Mouse (Mus musculus): ENCODE data around the gene Tle2. TPM values are rescaled to one million over a fixed set of nuclear protein-coding genes. Genes with fewer than 3 reads are reported as not detected.
A peak's percentile ranks its signal among the peaks of the same experiment; 100 is the strongest.

The Tle2 gene
- polyA plus RNA-seq, 2 experiments = 38.1 to 250 TPM

DNA sequence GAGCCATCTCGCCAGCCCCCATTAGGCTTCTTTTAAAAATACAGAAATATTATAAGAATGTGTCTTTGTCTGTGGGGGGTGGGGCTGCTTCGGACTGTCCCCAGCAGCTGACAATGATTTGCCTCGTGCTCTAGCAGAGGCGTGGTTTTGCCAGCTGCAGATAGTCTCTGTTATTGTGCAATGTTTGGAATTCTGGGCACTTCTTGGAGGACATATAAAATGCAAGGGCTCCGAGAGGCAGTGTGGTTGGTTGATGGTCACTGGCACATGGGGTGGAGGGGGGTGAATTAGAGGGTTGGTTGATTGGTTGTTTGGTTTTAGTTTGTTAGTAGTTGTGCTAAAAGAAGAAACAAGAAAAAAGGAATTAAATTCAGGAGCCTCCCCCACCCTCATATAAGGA lies 45.6 kb downstream of the Tle2 start:
- Histone ChIP-seq H3K4me1 (ENCODE audit: control insufficient read depth, insufficient read depth, low read length) (peaks cover 11% of the 10 kb centered on the region), H3K4me3 (replicated peaks; ENCODE audit: low read length) (no peak overlapping the region), H3K27ac (replicated peaks; ENCODE audit: low read depth, low read length) (no peak overlapping the region), H3K4me2 (replicated peaks; ENCODE audit: low read depth, low read length, severe bottlenecking) (no peak overlapping the region), H3K27me3 (ENCODE audit: control insufficient read depth, insufficient read depth, low read length) (no peaks in the 10 kb centered on the region), H3K36me3 (ENCODE audit: control insufficient read depth, insufficient read depth, low read length) (peaks cover 40% of the 10 kb centered on the region), H3K9ac (ENCODE audit: low read depth, low read length, severe bottlenecking) (no peak overlapping the region), H3K9me3 (ENCODE audit: control insufficient read depth, low read length) (no peaks in the 10 kb centered on the region)
- WGBS = 75% methylated on average over 5 of the region's 5 CpGs
- no peak for ATAC-seq (ENCODE audit: low FRiP score, low read depth)
- TF ChIP-seq POLR2A (IDR thresholded peaks at IDR 0.05; ENCODE audit: borderline replicate concordance, extremely low read depth, insufficient read depth, insufficient read length) = no peak
- no peak for DNase-seq (ENCODE audit: low spot score)

DNA sequence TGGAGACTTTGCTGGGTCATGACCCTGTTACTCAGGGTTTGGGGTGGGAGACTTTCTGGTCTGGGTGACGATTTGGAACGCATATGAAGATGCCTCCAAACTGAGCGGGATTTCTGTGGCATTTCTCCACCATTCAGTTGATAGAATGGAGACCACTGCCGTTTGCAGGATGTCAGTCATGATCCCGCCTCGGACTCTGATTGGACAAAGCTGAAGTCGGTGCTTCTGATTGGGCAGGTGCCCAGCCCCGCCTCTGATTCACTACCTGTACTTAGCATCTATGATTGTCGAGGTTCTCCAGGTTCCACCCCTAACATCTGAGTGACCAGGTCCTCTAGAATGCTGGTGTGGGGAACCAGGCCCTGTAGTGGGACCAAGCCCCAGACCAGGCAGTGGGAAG lies 46.4 kb downstream of the Tle2 start:
- no peak overlapping the region for H3K9ac ChIP-seq (ENCODE audit: low read depth, low read length, severe bottlenecking)
- no peak overlapping the region for H3K4me2 ChIP-seq (replicated peaks; ENCODE audit: low read depth, low read length, severe bottlenecking)
- H3K36me3 ChIP-seq (ENCODE audit: control insufficient read depth, insufficient read depth, low read length) = peaks cover 48% of the 10 kb centered on the region
- TF ChIP-seq POLR2A (IDR thresholded peaks at IDR 0.05; ENCODE audit: borderline replicate concordance, extremely low read depth, insufficient read depth, insufficient read length) = no peak
- ATAC-seq (ENCODE audit: low FRiP score, low read depth) (no peak), DNase-seq (ENCODE audit: low spot score) (no peak)
- no peak overlapping the region for H3K27ac ChIP-seq (replicated peaks; ENCODE audit: low read depth, low read length)
- peaks cover 3% of the 10 kb centered on the region; the same call in 1 of the 2 replicates for H3K4me1 ChIP-seq (ENCODE audit: control insufficient read depth, insufficient read depth, low read length)
- no peaks in the 10 kb centered on the region for H3K9me3 ChIP-seq (ENCODE audit: control insufficient read depth, low read length)
- 49% methylated on average over 9 of the region's 9 CpGs for WGBS
- no peaks in the 10 kb centered on the region for H3K27me3 ChIP-seq (ENCODE audit: control insufficient read depth, insufficient read depth, low read length)
- no peak overlapping the region for H3K4me3 ChIP-seq (replicated peaks; ENCODE audit: low read length)

DNA sequence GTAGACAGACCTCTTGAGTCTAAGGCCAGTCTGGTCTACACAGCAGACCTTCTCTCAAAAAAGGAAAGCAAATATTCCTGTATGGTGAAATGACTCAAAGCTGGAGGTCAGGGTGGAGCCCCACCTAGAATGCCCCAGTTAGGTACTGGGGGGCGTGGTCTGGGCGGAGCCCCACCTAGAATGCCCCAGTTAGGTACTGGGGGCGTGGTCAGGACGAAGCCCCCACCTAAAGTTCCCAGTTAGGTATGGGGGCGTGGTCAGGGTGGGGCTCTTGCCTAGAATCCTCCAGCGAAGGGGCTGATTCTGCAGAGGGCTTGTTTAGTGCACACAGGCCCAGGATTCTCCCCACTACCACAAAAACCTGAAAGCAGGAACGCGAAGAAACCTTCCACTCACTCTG lies 49.1 kb downstream of the Tle2 start:
- no peak overlapping the region for H3K4me3 ChIP-seq (replicated peaks; ENCODE audit: low read length)
- no peak overlapping the region for H3K27ac ChIP-seq (replicated peaks; ENCODE audit: low read depth, low read length)
- TF ChIP-seq POLR2A (IDR thresholded peaks at IDR 0.05; ENCODE audit: borderline replicate concordance, extremely low read depth, insufficient read depth, insufficient read length) = no peak
- no peaks in the 10 kb centered on the region for H3K9me3 ChIP-seq (ENCODE audit: control insufficient read depth, low read length)
- WGBS = 60% methylated on average over 8 of the region's 8 CpGs
- DNase-seq (ENCODE audit: low spot score) = no peak
- H3K9ac ChIP-seq (ENCODE audit: low read depth, low read length, severe bottlenecking) = no peak overlapping the region
- peaks cover 52% of the 10 kb centered on the region for H3K36me3 ChIP-seq (ENCODE audit: control insufficient read depth, insufficient read depth, low read length)
- no peak for ATAC-seq (ENCODE audit: low FRiP score, low read depth)
- no peaks in the 10 kb centered on the region for H3K27me3 ChIP-seq (ENCODE audit: control insufficient read depth, insufficient read depth, low read length)
- no peak overlapping the region for H3K4me2 ChIP-seq (replicated peaks; ENCODE audit: low read depth, low read length, severe bottlenecking)
- peaks cover 13% of the 10 kb centered on the region for H3K4me1 ChIP-seq (ENCODE audit: control insufficient read depth, insufficient read depth, low read length)

DNA sequence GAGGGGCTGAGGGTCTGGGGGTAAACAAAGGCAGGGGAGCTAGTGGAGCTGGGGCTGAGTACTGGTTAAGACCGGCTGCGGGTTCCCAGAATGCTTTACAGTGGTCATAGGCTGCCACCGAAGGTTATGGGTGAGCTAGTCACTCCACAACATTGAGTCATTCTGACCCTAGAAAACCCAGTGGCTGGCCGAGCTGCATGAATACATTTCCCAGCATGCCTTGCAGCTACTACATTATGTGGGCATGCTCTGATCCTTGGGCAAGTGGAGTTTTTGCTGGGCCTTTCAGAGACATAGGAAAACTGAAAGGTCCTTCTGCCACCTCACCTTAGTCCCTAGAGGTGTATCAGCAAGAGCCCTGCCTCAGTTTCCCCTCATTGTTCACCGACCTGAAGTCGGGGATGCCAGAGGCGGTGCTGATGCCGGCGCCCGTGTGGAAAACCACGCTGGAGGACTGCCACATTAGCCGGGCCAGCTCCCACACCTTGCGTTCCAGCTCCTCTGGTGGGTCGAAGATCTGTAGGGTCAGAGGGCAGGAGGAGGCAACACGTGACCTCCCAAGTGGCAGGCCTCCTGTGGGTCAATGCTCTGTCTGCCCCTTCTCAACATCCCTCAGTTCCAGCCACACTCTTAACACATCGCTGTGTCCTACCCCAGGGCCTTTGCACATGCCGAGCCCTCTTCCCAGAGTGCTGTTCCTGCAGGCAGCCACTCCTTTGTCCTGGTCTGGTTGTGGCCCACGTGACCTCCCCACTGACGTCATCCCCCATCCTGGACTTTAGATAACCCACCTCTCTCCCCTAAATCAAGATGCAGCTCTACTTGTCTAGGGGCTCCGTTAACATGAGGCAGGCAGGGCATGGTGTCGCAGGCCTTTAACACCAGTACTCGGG lies 52.0 kb downstream of the Tle2 start:
- H3K27ac ChIP-seq (replicated peaks; ENCODE audit: low read depth, low read length) = peak overlapping the region; percentile 67; the same call in 1 of the 2 replicates
- DNase-seq (ENCODE audit: low spot score) (no peak), ATAC-seq (ENCODE audit: low FRiP score, low read depth) (no peak)
- peak overlapping the region; percentile 69 for H3K4me2 ChIP-seq (replicated peaks; ENCODE audit: low read depth, low read length, severe bottlenecking)
- WGBS = 88% methylated on average over 22 of the region's 22 CpGs
- peak overlapping the region; percentile 65 for H3K4me3 ChIP-seq (replicated peaks; ENCODE audit: low read length)
- H3K27me3 ChIP-seq (ENCODE audit: control insufficient read depth, insufficient read depth, low read length) = no peaks in the 10 kb centered on the region
- H3K36me3 ChIP-seq (ENCODE audit: control insufficient read depth, insufficient read depth, low read length) = peaks cover 46% of the 10 kb centered on the region
- H3K9ac ChIP-seq (ENCODE audit: low read depth, low read length, severe bottlenecking) = peak overlapping the region; percentile 67
- peaks cover 13% of the 10 kb centered on the region for H3K4me1 ChIP-seq (ENCODE audit: control insufficient read depth, insufficient read depth, low read length)
- TF ChIP-seq POLR2A (IDR thresholded peaks at IDR 0.05; ENCODE audit: borderline replicate concordance, extremely low read depth, insufficient read depth, insufficient read length) = no peak
- H3K9me3 ChIP-seq (ENCODE audit: control insufficient read depth, low read length) = no peaks in the 10 kb centered on the region

DNA sequence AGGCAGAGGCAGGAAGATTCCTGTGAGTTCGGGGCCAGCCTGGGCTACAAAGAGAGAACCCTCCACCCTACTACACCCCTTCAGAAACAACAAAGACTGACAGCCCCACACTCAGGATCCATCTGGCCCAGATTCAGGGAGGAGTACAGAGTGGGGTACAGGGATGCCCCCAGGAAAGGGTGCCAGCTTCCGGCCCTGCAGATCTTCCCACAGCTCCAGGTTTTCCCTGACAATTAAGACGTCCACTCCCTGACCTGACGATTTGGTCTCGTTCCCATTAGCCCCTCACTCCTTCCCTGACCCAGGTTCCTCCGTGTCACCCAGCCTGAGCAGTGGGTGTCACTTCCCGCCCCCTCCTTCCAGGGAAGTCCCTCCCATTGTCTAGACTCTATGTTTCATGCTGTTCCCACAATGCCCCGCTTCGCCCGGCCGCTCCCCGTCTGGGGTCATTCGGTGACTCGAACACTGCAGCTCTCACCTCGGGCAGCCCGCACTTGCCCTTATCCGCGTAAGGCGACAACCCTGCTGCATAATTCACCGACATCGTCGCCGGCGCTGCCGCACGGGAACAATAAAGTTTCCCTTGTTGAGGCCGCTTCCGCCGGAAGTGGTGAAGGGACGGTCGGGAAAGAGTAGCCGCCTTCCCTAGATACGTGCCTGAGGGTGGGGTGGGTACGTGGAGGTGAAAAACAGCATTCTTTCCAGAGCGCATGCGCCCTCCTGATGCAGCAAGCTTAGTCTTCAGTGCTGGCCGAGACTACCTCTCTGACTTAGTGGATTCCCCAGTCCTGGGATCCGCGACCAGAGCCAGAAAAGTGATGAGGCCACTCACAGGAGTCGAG lies 52.9 kb downstream of the Tle2 start, which contains the start of gene Sirt6:
Gene Sirt6 (minus strand): TSS at position 804 of the 842 bp plus-strand sequence.
- peak within 1 kb of the TSS; percentile 69 for H3K4me2 ChIP-seq (replicated peaks; ENCODE audit: low read depth, low read length, severe bottlenecking)
- no peaks in the 10 kb centered on the region for H3K9me3 ChIP-seq (ENCODE audit: control insufficient read depth, low read length)
- TF ChIP-seq POLR2A (IDR thresholded peaks at IDR 0.05; ENCODE audit: borderline replicate concordance, extremely low read depth, insufficient read depth, insufficient read length) = 0 out of 2 replicates have a peak, but pooled peaks have one; percentile 4
- no peaks in the 10 kb centered on the region for H3K27me3 ChIP-seq (ENCODE audit: control insufficient read depth, insufficient read depth, low read length)
- WGBS = 4% methylated on average over 39 of the region's 40 CpGs
- H3K9ac ChIP-seq (ENCODE audit: low read depth, low read length, severe bottlenecking) = peak within 1 kb of the TSS; percentile 67
- ATAC-seq (ENCODE audit: low FRiP score, low read depth) = peak; percentile 92
- H3K36me3 ChIP-seq (ENCODE audit: control insufficient read depth, insufficient read depth, low read length) = peaks cover 37% of the 10 kb centered on the region
- peak within 1 kb of the TSS; percentile 85 for H3K27ac ChIP-seq (replicated peaks; ENCODE audit: low read depth, low read length)
- peaks cover 13% of the 10 kb centered on the region for H3K4me1 ChIP-seq (ENCODE audit: control insufficient read depth, insufficient read depth, low read length)
- peak within 1 kb of the TSS; percentile 65 for H3K4me3 ChIP-seq (replicated peaks; ENCODE audit: low read length)
- peak; percentile 95 for DNase-seq (ENCODE audit: low spot score)
